Mouse (Mus musculus) lung, postnatal 4 days (tissue): ENCODE data around the gene Efcab6.

ENCODE experiments used
- DNase-seq, 2 experiments: peaks; one replicate each; pipeline ENCODE4 v3.0.0; 2021

The Efcab6 gene

DNA sequence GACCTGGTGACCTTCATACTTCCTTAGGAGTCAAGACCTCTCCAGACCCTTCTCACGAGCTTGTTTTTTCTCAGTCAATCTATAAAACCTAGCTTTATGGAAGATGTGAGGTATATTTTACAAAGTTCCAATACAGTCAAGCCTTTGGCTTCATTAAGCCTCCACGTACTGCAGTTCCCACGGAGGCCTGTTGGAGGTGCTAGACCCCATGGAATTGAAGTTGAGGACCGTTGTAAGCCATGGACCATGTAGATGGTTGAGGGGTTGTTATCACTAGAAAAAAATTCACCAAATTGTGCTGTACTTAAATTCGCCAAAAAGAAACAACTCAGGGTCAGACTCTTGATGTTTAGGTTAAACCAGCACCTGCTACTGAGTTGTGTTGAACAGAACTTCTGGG lies 9.1 kb downstream of the Efcab6 start:
- no peak for DNase-seq

DNA sequence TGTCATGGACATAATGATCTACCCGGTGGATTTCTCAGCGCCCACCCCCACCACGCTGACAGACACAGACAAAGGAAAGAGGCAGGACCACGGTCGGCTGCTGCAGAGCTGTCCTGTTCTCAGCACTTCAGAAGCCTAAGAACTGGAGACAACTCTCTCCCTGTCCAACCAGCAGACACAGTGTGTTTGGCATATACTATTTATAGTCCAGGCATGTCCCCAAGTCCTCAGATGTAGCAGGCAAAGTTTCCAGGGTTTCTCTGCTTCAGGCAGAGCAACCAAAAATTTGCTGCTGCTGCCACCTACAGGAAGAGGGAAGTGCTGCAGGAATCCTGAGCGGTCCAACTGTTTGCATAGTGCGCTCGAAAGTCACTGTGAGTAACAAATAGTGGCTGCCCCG lies 11.3 kb downstream of the Efcab6 start:
- DNase-seq: peak; percentile 71 to 78

- DNase-seq: no peak
Measured at GRCm38 (mm10) chr15:84053240-84053639, 11.9 kb downstream of the Efcab6 start.

- DNase-seq: no peak
Measured at GRCm38 (mm10) chr15:84052390-84052789, 12.8 kb downstream of the Efcab6 start.

DNA sequence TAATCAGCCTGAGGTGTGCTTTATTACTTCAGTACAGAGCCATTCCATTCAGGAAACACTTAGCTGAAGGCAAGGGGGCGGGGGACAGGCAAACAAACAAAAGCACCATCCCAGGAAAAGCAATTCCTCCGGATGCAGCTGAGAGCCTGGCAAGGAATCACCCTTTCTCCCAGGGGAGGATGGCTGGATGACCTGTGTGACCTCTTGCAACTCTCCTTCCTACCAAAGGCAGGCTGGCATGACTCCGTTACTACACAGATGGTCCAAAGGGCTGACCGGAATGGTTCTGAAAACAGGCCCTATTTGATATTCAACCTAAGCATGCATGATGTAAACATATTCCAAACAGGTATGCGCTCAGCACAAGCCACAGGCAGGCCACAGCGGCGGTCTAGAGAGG lies 15.6 kb downstream of the Efcab6 start:
- DNase-seq: no peak

DNA sequence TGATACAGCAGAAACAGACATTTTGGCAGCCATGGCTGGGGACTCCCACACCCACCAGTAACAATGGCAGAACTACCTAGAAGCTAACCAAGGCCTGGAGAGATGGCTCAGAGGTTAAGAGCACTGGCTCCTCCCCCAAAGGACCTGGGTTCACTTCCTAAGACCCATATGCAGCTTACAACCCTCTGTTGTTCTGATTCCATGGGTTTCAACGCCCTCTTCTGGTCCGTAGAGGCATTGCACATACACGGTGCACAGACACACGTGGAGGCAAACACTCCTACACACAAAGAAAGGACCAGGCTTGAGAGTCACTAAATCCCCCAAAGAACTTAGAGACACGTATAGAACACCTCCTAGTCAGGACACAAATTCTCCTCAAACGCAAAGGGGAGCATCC lies 19.6 kb downstream of the Efcab6 start:
- no peak for DNase-seq

DNA sequence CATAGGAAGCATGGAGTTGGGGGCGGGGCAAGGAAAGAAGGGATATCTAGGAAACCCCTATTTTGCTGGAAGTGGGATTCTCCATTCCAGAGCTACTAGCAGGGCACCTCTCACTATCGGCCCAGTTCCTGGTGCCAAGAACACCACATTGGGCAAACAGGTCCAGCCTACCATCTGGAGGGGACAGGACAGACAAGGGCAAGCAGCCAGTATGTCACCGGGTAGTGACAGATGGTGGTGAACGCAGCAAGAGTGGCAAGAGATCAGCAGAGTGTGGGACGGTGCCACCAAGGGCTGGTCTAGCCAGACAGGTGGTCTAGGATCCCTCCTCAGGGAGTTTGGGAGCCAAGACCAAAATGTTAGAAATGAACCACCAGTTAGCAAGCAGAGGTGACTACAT lies 28.1 kb downstream of the Efcab6 start:
- no peak for DNase-seq

GRCm38 (mm10) chr15:84025651-84026050 lies 39.5 kb downstream of the Efcab6 start:
- DNase-seq: no peak

DNA sequence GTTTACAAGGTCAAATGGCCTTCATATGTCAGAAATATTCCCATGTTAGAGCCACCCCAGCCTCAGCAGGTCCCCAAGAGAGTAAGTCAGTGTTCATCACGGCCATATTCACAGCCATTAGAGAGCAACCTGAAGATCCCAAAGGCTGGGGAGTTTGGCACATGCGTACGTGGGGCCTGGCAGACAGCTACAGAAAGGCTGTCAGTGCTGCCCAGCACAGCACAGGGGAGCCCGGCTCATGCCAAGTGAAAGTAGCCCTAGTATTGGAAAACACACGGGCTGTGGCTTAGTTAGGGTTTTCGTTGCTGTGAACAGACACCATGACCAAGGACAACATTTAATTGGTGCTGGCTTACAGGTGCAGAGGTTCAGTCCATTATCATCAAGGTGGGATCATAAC lies 40.3 kb downstream of the Efcab6 start:
- no peak for DNase-seq

- no peak for DNase-seq
Measured at GRCm38 (mm10) chr15:84009366-84010083, 55.7 kb downstream of the Efcab6 start.

- no peak for DNase-seq
Measured at GRCm38 (mm10) chr15:84004306-84004705, 60.9 kb downstream of the Efcab6 start.

DNA sequence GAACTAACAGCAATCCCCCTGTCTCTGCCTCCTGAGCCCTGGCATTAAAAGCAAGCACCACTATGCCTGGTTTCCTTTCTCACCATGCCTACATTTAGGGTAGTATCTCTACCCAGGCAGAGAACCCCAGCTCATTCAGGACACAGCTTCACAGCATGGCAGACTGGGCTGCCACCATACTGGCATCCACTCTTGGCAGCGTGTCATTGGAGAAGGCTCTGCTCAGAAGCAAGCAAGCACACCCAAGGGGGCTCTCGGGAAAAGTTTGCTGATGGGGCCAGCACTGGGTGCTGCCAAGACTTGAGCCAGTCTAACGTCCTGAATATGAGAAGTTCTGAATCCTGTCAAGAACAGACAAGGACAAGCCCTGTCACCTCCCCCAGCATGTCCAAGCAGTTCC lies 66.1 kb downstream of the Efcab6 start:
- no peak for DNase-seq

GRCm38 (mm10) chr15:83998586-83998985 lies 66.6 kb downstream of the Efcab6 start:
- no peak for DNase-seq

GRCm38 (mm10) chr15:83998115-83998514 lies 67.1 kb downstream of the Efcab6 start:
- DNase-seq: peak; percentile 27 to 70

DNA sequence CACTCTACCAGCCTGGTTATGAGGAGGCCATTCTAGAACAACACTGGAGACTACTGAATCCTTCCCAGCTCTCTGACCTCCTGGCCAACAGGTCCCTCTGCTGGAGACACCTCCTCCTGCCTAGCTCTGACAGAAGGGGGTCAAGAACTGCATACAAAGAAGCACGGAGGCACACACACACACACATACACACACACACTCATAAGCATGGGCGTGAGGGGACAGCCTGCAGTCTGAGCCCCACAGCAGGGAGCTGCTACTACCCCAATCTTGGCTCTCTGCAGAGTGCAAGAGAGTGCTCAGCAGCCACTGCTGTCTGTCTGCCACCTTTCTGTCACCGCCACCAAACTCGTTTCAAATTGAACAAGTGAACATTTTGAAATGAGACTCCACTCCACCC lies 67.6 kb downstream of the Efcab6 start:
- DNase-seq: peak; percentile 11 to 72

DNA sequence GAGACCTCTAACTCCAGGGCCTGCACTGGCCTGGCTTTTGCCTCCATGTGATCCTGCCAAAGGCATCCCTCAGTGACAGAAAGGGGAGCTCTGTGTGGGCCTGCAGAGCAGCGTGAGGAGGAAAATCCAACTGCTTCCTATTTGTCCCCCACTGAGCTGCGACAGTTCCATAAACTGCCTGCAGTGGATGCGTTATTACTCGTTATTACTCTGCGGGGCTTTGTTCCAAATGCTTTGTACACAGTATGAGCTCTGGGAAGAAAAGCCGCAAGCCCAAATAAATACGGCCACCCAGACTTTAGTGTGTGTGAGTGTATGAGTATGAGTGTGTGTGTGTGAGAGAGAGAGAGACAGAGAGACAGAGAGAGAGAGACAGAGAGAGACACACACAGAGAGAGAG lies 68.3 kb downstream of the Efcab6 start:
- DNase-seq: no peak

DNA sequence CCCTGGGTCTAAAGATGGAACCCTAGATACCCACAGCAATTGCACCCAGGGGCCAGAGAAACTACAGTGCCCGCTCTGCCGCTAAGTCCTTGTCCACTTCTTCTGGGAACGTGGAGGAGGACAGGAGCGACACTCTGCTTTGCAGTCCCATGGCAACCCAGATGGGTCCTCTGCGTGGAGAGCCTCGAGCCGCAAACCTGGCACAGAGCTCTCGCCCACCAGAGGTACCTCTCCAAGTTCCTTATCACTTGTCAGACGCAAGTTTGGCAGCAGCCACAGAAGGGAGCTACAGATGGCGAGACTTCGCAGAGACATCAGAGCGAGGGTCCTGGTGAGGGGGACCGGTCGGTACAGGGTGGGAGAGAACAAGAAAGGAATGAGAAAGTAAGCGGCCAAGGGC lies 73.0 kb downstream of the Efcab6 start:
- DNase-seq: no peak

GRCm38 (mm10) chr15:83991461-83991860 lies 73.7 kb downstream of the Efcab6 start:
- peak in 1 of 2 experiments; percentile 42 for DNase-seq

DNA sequence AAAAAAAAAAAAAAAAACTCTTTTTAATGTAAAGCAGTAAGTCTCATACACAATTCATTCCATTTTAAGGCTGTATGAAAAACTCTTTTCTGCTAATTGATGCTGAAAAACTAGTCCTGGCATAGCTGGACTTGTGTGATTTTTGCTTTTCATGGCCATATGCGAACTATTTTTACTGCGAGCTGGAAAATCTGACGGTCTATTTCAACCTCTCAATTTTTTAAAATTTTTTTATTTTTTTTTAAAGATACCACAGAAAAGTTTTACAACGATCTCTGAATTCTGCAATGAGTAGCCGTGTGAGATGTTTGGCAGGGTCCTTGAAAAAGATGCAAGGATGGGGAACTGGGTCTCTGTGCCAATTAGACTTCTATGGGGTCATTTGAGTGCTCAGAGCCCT lies 75.9 kb downstream of the Efcab6 start:
- no peak for DNase-seq

GRCm38 (mm10) chr15:83988087-83988486 lies 77.1 kb downstream of the Efcab6 start:
- no peak for DNase-seq

DNA sequence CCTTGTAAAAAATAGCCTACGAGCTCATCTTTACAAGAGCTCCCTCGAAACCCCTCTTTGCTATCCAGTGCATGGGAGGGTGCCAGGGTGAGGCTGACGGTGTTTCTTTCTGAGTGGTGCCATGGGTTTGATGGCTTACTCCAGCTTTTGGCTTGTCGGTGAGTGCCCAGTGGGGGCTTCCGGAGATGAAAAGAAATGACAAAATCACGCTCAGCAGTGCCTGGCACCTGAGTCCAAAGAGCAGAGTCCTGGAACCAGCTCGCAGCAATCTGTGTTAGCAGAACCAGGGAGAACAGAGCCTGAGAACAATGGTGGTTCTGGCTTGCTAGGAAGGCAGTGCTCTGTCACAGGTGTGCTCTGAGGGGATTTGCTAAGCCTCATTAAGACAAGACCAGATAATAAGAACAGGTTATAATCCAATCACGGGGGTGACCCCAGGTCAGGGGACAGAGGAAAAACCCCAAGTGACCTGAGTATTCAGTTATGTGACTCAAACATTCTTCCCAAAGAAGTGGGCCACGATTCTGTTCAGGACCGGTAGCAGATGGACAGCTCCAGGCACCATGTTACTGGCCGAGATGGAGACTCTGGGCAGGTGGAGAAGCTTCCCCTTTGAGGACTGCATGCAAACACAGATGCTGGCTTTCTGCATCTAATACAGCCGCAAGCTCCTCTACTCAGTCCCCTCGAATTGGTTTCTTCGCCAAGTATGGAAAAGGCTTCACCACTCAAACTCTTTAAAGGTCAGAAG lies 82.8 kb downstream of the Efcab6 start:
- DNase-seq: no peak

DNA sequence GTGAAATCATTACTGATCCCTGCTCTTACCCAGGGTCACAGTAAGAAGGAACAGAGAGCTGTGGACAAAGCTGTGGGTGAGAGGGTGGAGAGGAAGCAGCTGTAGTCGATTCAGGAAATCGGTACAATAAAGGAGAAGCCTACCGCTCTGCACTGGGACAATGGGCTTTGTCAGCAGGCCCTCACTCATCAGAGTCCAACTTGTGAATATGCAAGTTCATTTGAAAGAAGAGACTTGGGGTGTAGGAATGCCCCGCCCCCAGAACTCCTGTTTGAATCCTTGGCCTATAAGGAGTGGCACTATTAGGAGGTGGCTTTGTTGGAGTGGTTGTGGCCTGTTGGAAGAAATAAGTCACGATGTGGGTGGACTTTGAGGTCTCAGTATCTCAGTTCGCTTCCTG lies 86.3 kb downstream of the Efcab6 start:
- DNase-seq: no peak

DNA sequence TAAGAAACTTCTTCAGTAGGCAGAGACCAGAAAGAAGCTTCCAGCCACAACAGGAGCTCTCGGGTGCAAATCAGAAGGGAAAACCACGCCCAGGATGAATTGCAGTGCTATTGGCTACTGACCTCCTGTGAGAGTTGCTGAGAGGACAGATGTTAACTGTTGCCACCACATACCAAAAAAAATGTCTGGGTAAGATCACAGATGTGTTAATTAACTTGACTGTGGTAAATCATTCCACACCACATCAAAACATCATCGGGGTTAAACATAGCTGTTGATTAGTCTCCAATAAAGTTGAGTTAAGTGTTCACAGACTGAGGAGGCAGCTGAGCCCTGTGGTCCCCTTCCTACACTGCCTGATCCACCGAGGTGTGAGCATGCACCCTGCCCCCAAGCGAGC lies 88.1 kb downstream of the Efcab6 start:
- DNase-seq: no peak

DNA sequence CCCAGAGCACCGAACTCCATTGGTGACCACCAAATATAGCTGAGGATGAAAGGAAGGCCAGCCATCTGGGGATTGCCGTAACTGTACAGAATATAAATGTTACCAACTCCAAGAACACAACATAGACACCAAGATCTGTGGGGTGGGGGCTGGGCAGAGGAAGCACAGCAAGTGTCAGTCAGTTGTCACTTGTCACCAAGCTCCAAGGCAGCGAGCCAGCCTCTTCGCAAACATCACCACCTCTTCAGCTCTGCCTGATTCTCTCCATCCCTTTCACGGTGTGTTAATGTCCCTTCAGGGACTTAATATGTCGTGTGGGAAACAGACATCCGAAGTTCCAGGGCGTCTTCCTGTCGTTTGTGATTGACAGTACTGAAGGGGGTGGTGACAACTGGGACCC lies 93.0 kb downstream of the Efcab6 start:
- no peak for DNase-seq

GRCm38 (mm10) chr15:83967802-83968201 lies 97.4 kb downstream of the Efcab6 start:
- no peak for DNase-seq
